Comparison of ENCODE assay signal across 14 mouse cellular contexts in the genomic region with DNA sequence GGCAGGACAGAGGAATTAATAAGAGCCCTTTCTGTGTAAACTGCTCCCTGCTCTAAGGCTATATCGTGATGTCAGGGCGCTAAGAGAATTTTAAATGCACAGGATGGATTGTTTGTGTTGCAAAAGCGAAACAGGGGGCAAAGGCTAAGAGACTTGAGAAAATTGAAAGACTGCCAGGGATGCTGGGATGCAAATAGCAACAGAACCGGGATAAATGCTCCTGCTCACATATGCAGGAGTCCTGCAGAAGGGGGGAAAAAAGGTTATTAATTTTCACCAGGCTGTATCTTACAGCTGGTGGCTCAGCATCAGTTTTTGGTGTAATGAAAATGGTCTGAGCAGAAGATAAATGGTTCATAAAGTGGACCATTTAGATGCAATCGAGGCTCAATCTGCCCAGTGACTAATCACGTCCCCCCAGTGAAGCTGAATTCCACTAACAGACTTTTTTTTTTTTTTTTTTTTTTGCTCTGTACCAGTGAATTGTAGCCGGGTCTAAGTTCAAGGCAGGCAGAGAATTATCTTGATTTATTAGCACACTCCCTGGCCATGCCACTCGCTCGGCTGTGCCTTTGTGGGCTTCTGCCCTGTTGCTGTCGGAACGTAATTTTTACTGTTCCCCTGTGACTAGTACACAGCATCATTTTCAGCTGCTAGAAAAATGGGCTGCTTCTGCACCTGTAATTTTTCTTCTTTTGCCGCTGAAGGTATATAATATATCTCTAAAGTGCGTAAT.
DNase-seq lines count a peak whose midpoint lies in the region; ATAC-seq and TF ChIP-seq lines count a peak whose summit lies in the region.
"Had no signal": no experiment of that assay in that cellular context is flagged by ENCODE, and none has a peak within 500 bp of the region (broad histone marks: within the 10 kb centered on the region; RNA-seq: fewer than 3 reads in every experiment).

No protein-coding gene starts in this region.

- H3K4me1 ChIP-seq in forebrain, postnatal 0 days (ENCODE audit: insufficient read depth): no peaks in the 10 kb centered on the region; the same call in 1 of the 2 replicates
- peaks cover 11% of the 10 kb centered on the region for H3K4me1 ChIP-seq in limb, embryonic 13.5 days
- peaks cover 18% of the 10 kb centered on the region for H3K4me1 ChIP-seq in neural tube, embryonic 15.5 days
- no peaks in the 10 kb centered on the region for H3K4me1 ChIP-seq in thymus, adult 2 months (replicated peaks; ENCODE audit: control insufficient read depth, insufficient read depth, low read length)
- H3K4me1 ChIP-seq: embryonic facial prominence, embryonic 13.5 days; heart, embryonic 10.5 days had no signal

- 0 out of 2 replicates have a peak overlapping the region, but pooled peaks have one; percentile 5 for H3K4me2 ChIP-seq in forebrain, postnatal 0 days (ENCODE audit: low read depth)
- H3K4me2 ChIP-seq in limb, embryonic 13.5 days (replicated peaks): peak overlapping the region; percentile 17
- H3K4me2 ChIP-seq in neural tube, embryonic 15.5 days: peak overlapping the region; percentile 37
- H3K4me2 ChIP-seq: embryonic facial prominence, embryonic 13.5 days; liver, embryonic 13.5 days had no signal

- H3K36me3 ChIP-seq in forebrain, postnatal 0 days (ENCODE audit: insufficient read depth): no peaks in the 10 kb centered on the region
- H3K36me3 ChIP-seq in limb, embryonic 13.5 days: no peaks in the 10 kb centered on the region
- H3K36me3 ChIP-seq in neural tube, embryonic 15.5 days: no peaks in the 10 kb centered on the region
- H3K36me3 ChIP-seq in thymus, adult 2 months (ENCODE audit: control insufficient read depth, insufficient read depth, low read length): no peaks in the 10 kb centered on the region
- H3K36me3 ChIP-seq: embryonic facial prominence, embryonic 13.5 days; heart, embryonic 10.5 days; liver, embryonic 13.5 days had no signal

- TF ChIP-seq CTCF in forebrain, postnatal 0 days (IDR thresholded peaks at IDR 0.05; ENCODE audit: low read depth): no peak
- TF ChIP-seq CTCF in thymus, adult 2 months (IDR thresholded peaks at IDR 0.05; ENCODE audit: borderline replicate concordance, control insufficient read depth, extremely low read depth, insufficient read depth, low read length, poor library complexity): no peak

- TF ChIP-seq POLR2A in thymus, adult 2 months (IDR thresholded peaks at IDR 0.05; ENCODE audit: control insufficient read depth, extremely low read depth, insufficient read depth, low read length, poor library complexity): no peak

- no peaks in the 10 kb centered on the region for H3K9me3 ChIP-seq in forebrain, postnatal 0 days (ENCODE audit: low read length)
- H3K9me3 ChIP-seq in limb, embryonic 13.5 days: no peaks in the 10 kb centered on the region
- H3K9me3 ChIP-seq in neural tube, embryonic 15.5 days (replicated peaks): no peaks in the 10 kb centered on the region
- H3K9me3 ChIP-seq: embryonic facial prominence, embryonic 13.5 days; heart, embryonic 10.5 days; liver, embryonic 13.5 days had no signal

- no peak overlapping the region for H3K9ac ChIP-seq in forebrain, postnatal 0 days
- H3K9ac ChIP-seq in limb, embryonic 13.5 days: no peak overlapping the region
- no peak overlapping the region for H3K9ac ChIP-seq in neural tube, embryonic 15.5 days (replicated peaks)
- H3K9ac ChIP-seq: embryonic facial prominence, embryonic 13.5 days; liver, embryonic 13.5 days had no signal

- H3K27ac ChIP-seq in forebrain, postnatal 0 days (ENCODE audit: low read depth, low read length): no peak overlapping the region
- no peak overlapping the region for H3K27ac ChIP-seq in limb, embryonic 13.5 days
- H3K27ac ChIP-seq in neural tube, embryonic 15.5 days (replicated peaks): peak overlapping the region; percentile 58
- H3K27ac ChIP-seq in thymus, adult 2 months (ENCODE audit: control insufficient read depth, insufficient read depth, low read length): no peak overlapping the region
- H3K27ac ChIP-seq: embryonic facial prominence, embryonic 13.5 days; heart, embryonic 10.5 days; liver, embryonic 13.5 days had no signal

- no peak overlapping the region for H3K4me3 ChIP-seq in forebrain, postnatal 0 days (ENCODE audit: low read depth, low read length)
- H3K4me3 ChIP-seq in limb, embryonic 13.5 days: no peak overlapping the region
- H3K4me3 ChIP-seq in neural tube, embryonic 15.5 days (replicated peaks): no peak overlapping the region; the same call in 1 of the 2 replicates
- no peak overlapping the region for H3K4me3 ChIP-seq in thymus, adult 2 months (ENCODE audit: control insufficient read depth, insufficient read depth, low read length)
- H3K4me3 ChIP-seq: embryonic facial prominence, embryonic 13.5 days; heart, embryonic 10.5 days; liver, embryonic 13.5 days had no signal

- peak; percentile 33 for DNase-seq in kidney, postnatal 14 days
- no peak for DNase-seq in kidney, adult 18-20 months
- DNase-seq in forebrain, postnatal 0 days: peak; percentile 22
- no peak for DNase-seq in thymus, postnatal 10 days (ENCODE audit: low spot score in 2 of 2)
- no peak for DNase-seq in thymus, adult 2 months
- DNase-seq: adrenal gland, postnatal 14 days; cerebellum, adult 11 months; liver, embryonic 13.5 days; thymus, postnatal 25 days had no signal

- WGBS in forebrain, postnatal 0 days: 38% methylated on average over 13 of the region's 13 CpGs
- WGBS in limb, embryonic 13.5 days: 19% methylated on average over 13 of the region's 13 CpGs
- WGBS in neural tube, embryonic 15.5 days: 13% methylated on average over 13 of the region's 13 CpGs
- 86% methylated on average over 13 of the region's 13 CpGs for WGBS in thymus, adult 2 months

- no peak for ATAC-seq in forebrain, postnatal 0 days
- peak; percentile 48; the same call in 1 of the 2 replicates for ATAC-seq in limb, embryonic 13.5 days (ENCODE audit: low FRiP score, low read depth)
- peak; percentile 81 for ATAC-seq in neural tube, embryonic 15.5 days (ENCODE audit: low FRiP score)
- ATAC-seq: inflammation-experienced regulatory T-cells, adult 6 months had no signal

- H3K27me3 ChIP-seq in forebrain, postnatal 0 days (ENCODE audit: insufficient read depth, low read length): no peaks in the 10 kb centered on the region
- H3K27me3 ChIP-seq in limb, embryonic 13.5 days: no peaks in the 10 kb centered on the region
- no peaks in the 10 kb centered on the region for H3K27me3 ChIP-seq in neural tube, embryonic 15.5 days (replicated peaks)
- H3K27me3 ChIP-seq in thymus, adult 2 months (ENCODE audit: control insufficient read depth, insufficient read depth, low read length): no peaks in the 10 kb centered on the region
- H3K27me3 ChIP-seq: embryonic facial prominence, embryonic 13.5 days; liver, embryonic 13.5 days had no signal

Comparison
In these comparisons a context has a peak if more than half of its experiments do, and no peak if none do; other contexts are left out.
1. DNase-seq: peak in kidney, postnatal 14 days (single experiment) and forebrain, postnatal 0 days (single experiment); none in kidney, adult 18-20 months (single experiment), thymus, postnatal 10 days (0 of 2) and thymus, adult 2 months (single experiment).
2. Peak in every context shown above with its lines, with median percentiles within 50 percentile points of each other: H3K4me2 ChIP-seq.